Mouse (Mus musculus) embryo, embryonic 10 days (tissue): ENCODE measurements around the gene Akt1s1.

Source experiments
- DNase-seq: peaks from one replicate; pipeline ENCODE4 v3.0.0-alpha.2; 2015; ENCODE audit warnings: low spot score

The Akt1s1 gene

GRCm38 (mm10) chr7:44853596-44854355 lies 5.0 kb downstream of the Akt1s1 start:
- DNase-seq = no peak

- peak; percentile 83 for DNase-seq
These were observed 5.7 kb downstream of the Akt1s1 start for GRCm38 (mm10) chr7:44854356-44855031.

DNA sequence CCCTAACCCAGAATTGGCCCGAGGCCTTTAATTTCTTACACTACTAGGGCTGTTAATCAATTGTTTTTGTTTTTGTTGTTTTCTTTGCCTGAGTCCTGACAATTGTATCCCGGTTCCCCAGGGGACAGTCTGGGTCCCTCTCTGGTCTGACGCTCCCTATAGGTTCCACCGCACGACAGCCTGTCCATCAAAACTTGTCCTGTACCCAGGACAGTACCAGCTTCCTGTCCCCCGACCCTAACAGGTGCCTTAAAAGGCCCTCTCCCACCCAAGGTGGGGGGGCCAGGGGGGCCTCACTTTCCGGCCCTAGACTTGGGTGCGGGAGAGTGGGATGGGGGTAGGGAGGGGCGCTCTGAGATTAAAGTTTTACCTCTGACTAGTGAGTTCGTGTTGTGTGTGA lies 6.2 kb downstream of the Akt1s1 start:
- DNase-seq = no peak

DNA sequence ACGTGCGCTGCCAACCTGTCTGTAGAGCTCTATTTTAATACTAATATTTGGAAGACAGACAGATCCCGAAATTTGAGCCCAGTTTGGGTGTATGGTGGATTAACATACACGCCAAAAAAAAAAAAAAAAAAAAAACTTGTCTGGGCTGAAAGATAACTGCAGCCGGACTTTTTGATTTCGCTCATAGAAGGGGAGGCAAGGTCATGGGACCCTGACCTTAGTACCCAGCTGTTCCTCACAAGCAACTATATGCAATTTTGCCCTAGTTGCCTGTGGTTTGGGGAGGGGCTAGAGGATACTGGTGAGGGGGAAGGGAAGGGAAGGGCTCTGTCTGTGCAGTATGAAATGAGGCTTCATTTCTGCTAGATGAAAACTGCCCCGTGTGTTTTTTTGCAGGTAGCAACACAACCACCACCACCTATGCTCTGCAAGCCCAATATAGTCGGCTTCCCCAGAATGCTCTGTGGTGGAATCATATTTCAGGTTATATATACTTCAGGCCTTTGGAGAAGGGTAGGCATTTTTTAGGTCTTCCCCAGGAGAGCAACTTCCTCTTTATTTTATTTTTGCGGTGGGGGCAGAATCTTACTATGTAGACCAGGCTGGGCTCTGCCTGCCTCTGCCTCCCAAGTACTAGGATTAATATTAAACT lies 7.6 kb downstream of the Akt1s1 start:
- no peak for DNase-seq

- peak; percentile 91 for DNase-seq
These were observed 8.3 kb downstream of the Akt1s1 start, which contains the start of gene Pnkp for GRCm38 (mm10) chr7:44857042-44857552. TSS of gene Pnkp (plus strand) at chr7:44857139.

DNA sequence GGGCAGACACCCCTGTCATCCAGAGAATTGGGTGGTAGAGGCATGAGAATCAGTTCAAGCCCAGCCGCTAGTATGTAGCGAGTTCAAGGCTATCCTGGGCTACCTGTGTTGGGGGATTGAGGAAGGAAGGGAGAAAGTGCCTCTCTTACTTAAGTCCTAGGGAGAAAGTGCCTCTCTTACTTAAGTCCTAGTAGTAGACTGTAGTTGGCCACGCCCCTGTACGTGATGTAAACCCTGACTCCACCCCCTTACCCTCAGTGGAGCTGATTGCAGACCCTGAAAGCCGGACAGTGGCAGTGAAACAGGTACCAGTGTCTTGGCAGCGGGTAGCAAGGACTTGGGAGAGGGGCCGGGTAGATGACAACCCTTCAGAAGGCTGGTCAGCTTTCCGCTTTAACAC lies 9.1 kb downstream of the Akt1s1 start:
- DNase-seq = peak; percentile 68

- DNase-seq = no peak
These were observed 11.1 kb downstream of the Akt1s1 start for GRCm38 (mm10) chr7:44859896-44860295.

DNA sequence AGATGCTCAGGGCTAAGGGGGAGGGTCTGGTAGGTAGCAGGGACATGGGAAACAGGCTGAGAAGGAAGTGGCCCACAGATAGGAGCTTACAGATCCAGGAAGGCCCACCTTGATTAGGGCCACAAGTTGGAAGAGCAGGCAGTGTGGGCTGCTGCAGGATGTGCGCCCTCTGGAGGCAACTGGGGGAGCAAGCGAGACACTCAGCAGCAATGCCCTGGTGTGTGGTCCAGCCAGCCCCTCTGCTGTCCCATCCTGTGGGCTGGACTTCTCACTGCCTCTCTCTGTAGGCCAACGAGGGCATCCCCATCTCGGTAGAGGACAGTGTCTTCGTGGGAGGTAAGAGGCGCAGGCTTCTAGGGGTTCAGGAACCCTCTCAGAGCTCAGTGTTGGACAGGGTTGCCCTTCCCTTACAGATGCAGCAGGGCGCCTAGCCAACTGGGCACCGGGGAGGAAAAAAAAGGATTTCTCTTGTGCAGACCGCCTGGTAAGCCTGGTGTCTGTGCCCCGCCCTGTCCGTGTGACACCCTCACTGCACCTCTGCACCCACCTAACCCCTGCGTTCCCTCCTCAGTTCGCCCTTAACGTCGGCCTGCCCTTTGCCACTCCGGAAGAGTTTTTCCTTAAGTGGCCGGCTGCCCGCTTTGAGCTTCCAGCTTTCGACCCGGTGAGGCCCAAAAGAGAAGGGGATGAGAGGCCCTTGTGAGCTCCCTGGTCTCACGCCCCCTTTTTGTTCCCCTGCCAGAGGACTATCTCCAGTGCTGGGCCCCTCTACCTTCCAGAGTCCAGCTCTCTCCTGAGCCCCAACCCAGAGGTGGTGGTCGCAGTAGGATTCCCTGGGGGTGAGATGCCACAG lies 12.0 kb downstream of the Akt1s1 start:
- DNase-seq = peak; percentile 91

DNA sequence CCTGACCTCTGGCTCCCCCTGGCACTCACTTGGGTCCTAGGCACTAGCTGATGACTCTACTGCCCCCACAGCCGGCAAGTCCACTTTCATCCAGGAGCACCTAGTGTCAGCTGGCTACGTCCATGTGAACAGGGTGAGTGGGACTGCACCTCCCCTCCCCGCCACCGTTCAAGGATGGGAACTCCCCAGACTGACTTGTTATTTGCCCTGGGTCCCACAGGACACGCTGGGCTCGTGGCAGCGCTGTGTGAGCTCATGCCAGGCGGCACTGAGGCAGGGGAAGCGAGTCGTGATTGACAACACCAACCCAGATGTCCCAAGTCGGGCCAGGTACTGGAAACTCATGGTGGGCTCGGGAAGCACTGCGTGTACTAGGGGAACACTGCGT lies 12.6 kb downstream of the Akt1s1 start:
- DNase-seq = no peak

DNA sequence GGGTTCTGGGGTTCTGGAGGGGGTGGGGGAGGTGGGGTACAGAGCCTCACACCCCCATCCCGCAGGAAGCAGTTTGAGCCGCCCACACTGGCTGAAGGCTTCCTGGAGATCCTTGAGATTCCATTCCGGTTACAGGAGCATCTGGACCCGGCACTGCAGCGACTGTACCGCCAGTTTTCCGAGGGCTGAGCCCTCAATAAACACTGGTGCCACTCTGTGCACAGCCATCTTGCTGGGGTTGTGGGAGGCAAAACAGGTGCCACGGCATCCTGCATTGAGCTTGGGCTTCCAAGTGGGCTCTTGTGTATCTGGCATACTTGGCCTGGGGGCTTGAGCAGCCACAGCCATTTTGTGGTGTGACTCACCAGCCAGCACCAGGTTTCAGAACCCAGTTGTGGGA lies 13.6 kb downstream of the Akt1s1 start:
- DNase-seq = no peak

GRCm38 (mm10) chr7:44863210-44863609 lies 14.4 kb downstream of the Akt1s1 start:
- DNase-seq = no peak

- no peak for DNase-seq
These were observed 15.2 kb downstream of the Akt1s1 start for GRCm38 (mm10) chr7:44863982-44864494.

GRCm38 (mm10) chr7:44864595-44865542 lies 16.1 kb downstream of the Akt1s1 start:
- DNase-seq = no peak

DNA sequence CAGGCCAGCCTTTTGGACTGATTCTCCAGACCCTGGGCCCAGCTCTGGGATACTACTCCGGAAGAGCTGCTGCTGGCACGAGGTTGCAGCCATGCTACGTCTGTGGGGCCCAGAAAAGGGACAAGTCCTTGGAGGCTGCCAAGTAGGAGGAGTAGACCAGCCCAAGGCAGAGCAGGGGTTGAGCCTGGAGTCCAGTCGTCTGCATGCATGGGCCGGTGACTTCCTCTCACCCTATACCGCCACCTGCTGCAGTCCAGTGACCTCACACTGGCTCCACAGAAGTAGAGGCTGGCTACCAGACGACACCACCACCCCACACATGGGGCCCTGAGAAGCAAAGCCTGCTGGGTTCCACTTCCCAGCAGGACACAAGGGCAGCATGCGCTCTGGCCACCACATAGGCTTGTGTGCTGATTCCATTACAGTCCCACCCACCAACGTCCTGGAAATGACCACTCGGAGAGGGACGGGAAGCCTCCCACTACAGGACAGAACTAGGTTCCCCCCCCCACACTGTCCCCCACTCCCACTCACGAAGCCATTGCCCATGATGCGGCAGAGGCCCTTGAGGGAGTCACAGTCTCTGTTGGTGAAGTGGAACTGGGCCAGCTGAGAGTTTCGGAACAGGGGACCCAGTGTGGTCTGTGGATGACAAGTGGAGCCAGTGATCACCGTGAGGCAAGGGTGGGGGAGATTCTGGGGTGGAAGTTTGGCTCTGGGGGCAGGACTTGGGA lies 17.7 kb downstream of the Akt1s1 start:
- no peak for DNase-seq

GRCm38 (mm10) chr7:44867010-44867702 lies 18.4 kb downstream of the Akt1s1 start:
- no peak for DNase-seq

DNA sequence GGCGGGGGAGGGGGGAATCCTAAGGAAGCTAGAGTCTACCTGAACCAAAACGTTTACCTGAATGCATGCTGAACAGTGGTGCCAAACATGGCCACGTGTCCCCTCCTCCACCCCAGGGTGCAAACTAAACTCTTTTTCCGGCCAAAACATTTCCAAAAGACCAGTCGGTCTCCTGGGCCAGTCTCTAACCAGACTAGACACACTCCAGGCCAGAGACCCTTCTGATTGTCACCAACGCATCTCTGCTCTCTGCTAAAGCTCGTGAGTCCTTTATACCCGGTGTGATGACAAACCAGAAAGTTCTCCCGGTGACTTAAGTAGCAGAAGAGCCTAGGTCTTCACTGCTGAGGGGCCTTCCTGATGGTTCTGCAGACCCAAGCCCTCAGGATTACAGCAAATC lies 19.0 kb downstream of the Akt1s1 start:
- DNase-seq = no peak

- peak; percentile 42 for DNase-seq
These were observed 19.7 kb downstream of the Akt1s1 start for GRCm38 (mm10) chr7:44868465-44868864.

DNA sequence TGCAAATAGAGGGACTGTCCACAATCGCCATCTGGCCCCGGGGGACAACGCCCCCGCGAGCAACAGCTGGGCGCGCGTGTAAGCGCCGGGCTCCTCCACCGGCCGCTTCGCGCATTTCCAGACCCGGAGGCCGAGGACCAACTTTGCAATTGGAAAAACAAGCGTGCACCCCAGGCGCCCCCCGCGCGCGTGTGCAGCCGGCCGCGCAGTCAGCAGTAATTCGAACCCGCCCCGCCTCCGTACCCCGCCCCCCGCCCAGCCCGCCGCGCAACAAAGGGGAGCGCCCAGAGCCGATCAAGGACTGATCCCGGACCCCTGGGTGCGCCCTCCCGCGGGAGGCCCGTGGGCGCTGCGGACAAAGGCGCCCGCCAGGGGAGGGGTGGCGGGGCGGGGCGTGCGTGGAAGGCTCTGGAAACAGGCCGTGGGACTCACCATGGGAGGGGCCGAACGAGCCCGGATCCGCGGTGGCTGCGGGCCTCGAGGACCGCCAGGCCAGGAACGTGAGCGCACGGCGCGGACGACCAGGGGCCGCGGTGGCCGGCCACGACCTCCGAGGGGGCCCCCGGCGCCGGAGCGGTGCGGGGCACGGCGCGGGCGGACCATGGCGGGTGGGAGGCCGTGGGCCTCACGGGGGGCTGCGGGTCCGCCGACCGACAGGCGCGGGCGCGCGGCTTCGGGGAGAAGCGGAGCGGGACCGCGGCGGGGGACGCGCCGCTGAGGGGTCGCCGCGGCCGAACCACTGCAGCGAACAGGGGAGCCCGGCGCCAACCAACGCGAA lies 20.3 kb downstream of the Akt1s1 start:
- DNase-seq = peak; percentile 66
